Mouse (Mus musculus) heart, embryonic 11.5 days (tissue): ENCODE measurements around the gene 2200002D01Rik. TPM values are rescaled to one million over a fixed set of nuclear protein-coding genes. Genes with fewer than 3 reads are reported as not detected.

Experiments
- ATAC-seq: fragments of 200-750 bp; cut with Nextera tagmentation; replicated peaks from 2 replicates; pipeline ENCODE4 v1.8.0; 2017; ENCODE audit warnings: moderate library complexity; ENCODE audit not compliant: insufficient number of reproducible peaks, low FRiP score, low TSS enrichment
- H3K27ac ChIP-seq: fragments of 300-500 bp; sonication (generic); 2 replicates; pipeline ENCODE4 v1.5.1; 2014; ENCODE audit warnings: mild to moderate bottlenecking, low read depth, low read length
- H3K27me3 ChIP-seq: fragments of 300-500 bp; sonication (generic); 2 replicates; pipeline ENCODE4 v1.6.1; 2014; ENCODE audit warnings: mild to moderate bottlenecking, low read length, mixed read lengths; ENCODE audit not compliant: control insufficient read depth, insufficient read depth
- H3K36me3 ChIP-seq: fragments of 300-500 bp; sonication (generic); 2 replicates; pipeline ENCODE4 v1.6.1; 2014; ENCODE audit warnings: mild to moderate bottlenecking, low read length, moderate library complexity, mixed read lengths; ENCODE audit not compliant: control insufficient read depth, insufficient read depth
- H3K4me1 ChIP-seq: fragments of 300-500 bp; sonication (generic); 2 replicates; pipeline ENCODE4 v1.6.1; 2014; ENCODE audit warnings: low read length; ENCODE audit not compliant: control insufficient read depth, insufficient read depth
- H3K4me2 ChIP-seq: fragments of 300-500 bp; sonication (generic); 2 replicates; pipeline ENCODE4 v1.6.1; 2014; ENCODE audit warnings: mild to moderate bottlenecking, moderate library complexity
- H3K4me3 ChIP-seq: fragments of 300-500 bp; sonication (generic); 2 replicates; pipeline ENCODE4 v1.5.1; 2014; ENCODE audit warnings: low read depth, low read length
- H3K9ac ChIP-seq: fragments of 300-500 bp; sonication (generic); 2 replicates; pipeline ENCODE4 v1.6.1; 2014; ENCODE audit warnings: mild to moderate bottlenecking, low read depth, low read length, moderate library complexity
- H3K9me3 ChIP-seq: fragments of 300-500 bp; sonication (generic); replicated peaks from 2 replicates; pipeline ENCODE4 v1.6.1; 2016; ENCODE audit warnings: low read length; ENCODE audit not compliant: control insufficient read depth
- WGBS: fragments of 180-500 bp; shearing (Covaris S2); extraction: QIAGEN DNeasy Blood & Tissue Kit; methylation state at CpG from one replicate; pipeline ENCODE4 v1.1.7; 2014; ENCODE audit not compliant: insufficient replicate concordance; 5-methylcytosine and 5-hydroxymethylcytosine counted together
- polyA plus RNA-seq: library from polyadenylated mRNA; unstranded; fragments of >200 nt; fragmentation: Nextera tagmentation; extraction: Ambion mirVana; gene quantifications from 2 replicates; pipeline ENCODE4 v1.2.1, GENCODE M21; 2014

Gene 2200002D01Rik
- 7.0 and 8.8 TPM in 2 replicates for polyA plus RNA-seq

DNA sequence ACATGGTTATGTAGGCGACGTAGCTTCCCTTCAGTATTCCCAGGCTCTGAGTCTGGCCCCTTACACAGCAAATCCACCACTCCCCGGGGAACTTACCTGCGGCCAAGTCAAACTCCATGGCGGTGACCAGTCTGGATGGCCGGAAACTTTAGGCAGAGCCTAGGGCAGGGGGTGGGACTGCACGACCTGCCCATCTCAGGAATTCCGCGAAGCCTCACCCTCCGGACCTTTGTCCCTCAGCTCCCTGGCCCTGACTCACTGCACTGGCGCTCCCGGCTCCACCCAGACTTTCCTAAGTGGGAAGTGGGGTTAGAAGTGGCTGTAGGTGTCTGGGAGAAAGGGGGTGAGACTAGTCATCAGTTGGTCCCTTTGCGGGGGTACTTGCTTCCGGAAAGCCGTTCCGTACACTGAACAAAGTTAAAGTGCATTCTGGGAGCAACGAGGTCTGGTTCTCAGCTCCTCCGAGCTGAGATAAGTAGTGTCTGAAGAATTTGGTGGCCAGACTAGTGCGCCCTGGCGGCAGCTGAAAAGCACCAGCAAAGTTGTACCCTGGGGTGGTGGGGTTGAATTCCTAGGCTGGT, at the start of gene 2200002D01Rik:
TSS of gene 2200002D01Rik (minus strand) at position 206 of the 581 bp plus-strand sequence.
- H3K4me2 ChIP-seq = peak within 1 kb of the TSS; percentile 92
- WGBS = 6% methylated on average over 20 of the region's 20 CpGs
- peak within 1 kb of the TSS; percentile 41; the same call in 1 of the 2 replicates for H3K27ac ChIP-seq

DNA sequence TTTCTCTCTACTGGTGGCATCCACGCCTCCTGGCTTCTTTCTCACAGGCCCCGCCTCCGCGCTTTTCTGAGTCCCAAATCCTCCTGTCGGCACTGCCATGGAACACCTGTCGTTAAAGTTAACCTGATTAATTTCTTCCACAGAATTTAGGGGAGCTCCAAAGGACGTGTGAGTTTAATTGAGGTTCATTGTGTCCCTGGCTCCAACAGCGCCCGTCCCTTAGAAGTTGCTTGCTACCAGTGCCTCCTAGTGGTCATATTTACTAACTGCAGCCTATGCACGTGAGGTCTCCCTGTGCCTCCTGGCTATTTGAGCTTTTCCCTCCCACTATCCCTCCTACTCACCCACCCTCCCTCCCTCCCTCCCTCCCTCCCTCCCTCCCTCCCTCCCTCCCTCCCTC, 48.7 kb upstream of the 2200002D01Rik start:
- Histone ChIP-seq H3K4me1 (peaks cover 14% of the 10 kb centered on the region), H3K9ac (no peak overlapping the region), H3K27me3 (peaks cover 11% of the 10 kb centered on the region), H3K27ac (no peak overlapping the region), H3K9me3 (no peaks in the 10 kb centered on the region), H3K4me2 (no peak overlapping the region), H3K36me3 (no peaks in the 10 kb centered on the region), H3K4me3 (no peak overlapping the region)
- no peak for ATAC-seq
- 10% methylated on average over 10 of the region's 10 CpGs for WGBS

More for the DNA sequence above, at the start of gene 2200002D01Rik:
- Histone ChIP-seq H3K36me3 (peaks cover 20% of the 10 kb centered on the region; the same call in 1 of the 2 replicates), H3K4me3 (peak within 1 kb of the TSS; percentile 47), H3K9me3 (no peaks in the 10 kb centered on the region), H3K4me1 (peaks cover 9% of the 10 kb centered on the region), H3K9ac (peak within 1 kb of the TSS; percentile 69), H3K27me3 (no peaks in the 10 kb centered on the region; the same call in 1 of the 2 replicates)
- no peak for ATAC-seq

DNA sequence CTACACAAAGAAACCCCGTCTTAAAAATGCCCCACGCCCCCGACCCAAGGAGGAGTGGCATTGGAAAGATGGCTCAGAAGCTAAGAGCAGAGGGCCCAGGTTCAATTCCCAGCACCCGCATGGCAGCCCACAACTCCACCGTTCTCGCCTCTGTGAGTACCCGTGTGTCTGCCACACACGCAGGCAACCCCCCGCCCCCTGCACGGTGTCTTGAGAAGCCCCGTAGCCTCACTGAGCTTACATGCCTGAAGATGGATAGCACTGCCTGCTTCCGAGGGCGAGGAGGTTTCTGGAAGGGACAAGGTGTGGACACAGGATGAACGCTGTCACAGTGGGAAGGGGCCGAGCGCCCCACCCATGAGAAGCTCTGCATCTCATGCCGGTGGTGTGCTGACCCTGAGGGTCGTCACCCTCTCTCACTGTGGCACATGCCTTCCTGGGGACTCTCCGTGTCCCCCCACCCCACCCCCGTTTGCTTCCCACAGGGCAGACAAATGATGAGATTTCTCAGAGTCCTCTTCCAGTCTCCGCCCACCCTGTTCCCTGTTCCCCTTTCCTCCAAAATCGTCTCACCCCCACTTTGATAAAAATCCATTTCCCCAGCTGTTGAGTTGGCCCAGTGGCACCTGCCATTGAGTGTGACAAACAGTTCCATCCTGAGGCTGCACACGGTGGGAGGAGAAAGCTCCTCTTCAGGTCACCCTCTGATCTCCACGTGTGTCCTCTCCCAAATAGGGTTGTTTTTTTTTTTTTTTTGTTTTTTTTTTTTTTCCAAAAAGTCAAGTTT, 47.8 kb upstream of the 2200002D01Rik start:
- peaks cover 20% of the 10 kb centered on the region for H3K4me1 ChIP-seq
- no peak for ATAC-seq
- H3K9ac ChIP-seq = no peak overlapping the region
- no peaks in the 10 kb centered on the region for H3K9me3 ChIP-seq
- 76% methylated on average over 24 of the region's 24 CpGs for WGBS
- H3K4me2 ChIP-seq = no peak overlapping the region
- no peak overlapping the region for H3K4me3 ChIP-seq
- peaks cover 10% of the 10 kb centered on the region for H3K27me3 ChIP-seq
- H3K36me3 ChIP-seq = no peaks in the 10 kb centered on the region
- no peak overlapping the region for H3K27ac ChIP-seq

DNA sequence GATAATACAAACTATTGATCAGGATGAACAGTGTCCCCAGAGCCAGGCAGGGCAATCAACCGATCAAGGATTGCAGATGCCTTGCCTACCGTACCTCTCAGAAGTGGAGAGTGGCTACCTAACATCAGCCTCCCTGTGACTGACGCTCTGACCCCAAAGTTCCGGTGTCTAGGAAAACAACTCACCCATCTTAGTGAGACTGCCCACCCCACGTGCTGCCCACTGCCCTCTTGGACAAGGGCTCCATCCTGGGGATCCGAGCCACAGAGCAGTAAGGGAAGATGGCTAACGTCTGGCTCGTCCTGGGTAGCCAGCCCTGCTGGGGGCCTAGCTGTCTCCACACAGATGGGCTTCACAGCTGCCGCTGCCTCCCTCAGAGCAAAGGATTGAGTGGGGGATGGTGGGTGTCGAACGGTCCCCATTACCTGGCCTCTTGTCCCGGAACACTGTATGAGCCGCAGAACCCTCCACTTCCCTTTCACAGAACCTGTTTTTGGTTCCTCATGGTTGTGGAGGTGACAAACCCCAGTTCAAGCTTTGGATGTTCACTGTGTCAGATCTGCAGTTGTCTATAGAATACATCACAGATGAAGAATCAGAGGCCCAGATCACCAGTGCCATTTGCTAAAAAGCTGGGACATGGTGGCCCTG, 46.0 kb upstream of the 2200002D01Rik start:
- Histone ChIP-seq H3K9ac (no peak overlapping the region), H3K4me1 (peaks cover 26% of the 10 kb centered on the region), H3K4me2 (no peak overlapping the region), H3K27ac (no peak overlapping the region), H3K9me3 (no peaks in the 10 kb centered on the region), H3K36me3 (no peaks in the 10 kb centered on the region), H3K27me3 (peaks cover 16% of the 10 kb centered on the region), H3K4me3 (no peak overlapping the region)
- no peak for ATAC-seq
- WGBS = 59% methylated on average over 13 of the region's 13 CpGs

DNA sequence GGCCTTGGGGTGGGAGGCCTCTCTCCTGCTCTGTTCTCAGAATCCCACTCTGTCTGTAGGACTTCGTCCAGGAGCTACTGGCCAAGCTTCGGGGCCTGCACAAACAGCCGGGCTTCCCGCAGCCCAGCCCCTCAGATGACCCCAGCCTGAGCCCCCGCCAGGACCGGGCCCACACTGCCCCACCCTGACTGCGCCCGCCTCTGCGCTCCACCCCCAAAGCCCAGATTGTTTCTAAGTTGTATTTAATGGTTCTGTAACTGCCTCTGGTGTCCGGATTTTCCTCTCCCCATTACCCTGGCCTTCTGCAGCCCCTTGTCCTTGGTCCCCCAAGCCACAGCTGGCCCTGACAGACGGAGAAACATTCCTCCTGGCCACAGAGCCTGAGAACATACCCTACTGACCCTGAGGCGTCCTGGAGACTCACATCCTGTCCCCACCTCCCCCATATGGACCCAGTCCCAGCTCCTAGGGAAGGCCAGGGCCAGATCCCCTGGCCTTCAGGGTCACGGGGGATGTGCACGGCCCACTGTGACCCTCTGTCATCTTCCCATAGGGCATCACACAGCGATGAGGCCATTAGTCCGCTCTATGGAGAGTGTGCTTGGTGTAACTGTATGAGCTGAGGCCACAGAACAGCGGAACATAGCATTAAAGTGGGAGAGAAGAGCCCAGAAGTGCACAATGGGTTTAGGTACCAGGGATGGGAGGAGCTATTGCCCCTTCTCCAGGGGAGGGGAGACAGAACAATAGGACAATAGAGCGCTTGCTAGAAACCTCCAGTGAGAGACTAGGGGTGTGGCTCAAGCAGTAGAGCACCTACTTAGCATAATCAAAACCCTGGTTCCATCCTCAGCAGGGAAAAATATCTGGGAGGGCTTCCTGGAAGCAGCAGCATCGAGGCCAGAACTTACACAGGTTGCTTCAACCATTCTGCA, 45.1 kb upstream of the 2200002D01Rik start:
- H3K27me3 ChIP-seq = peaks cover 16% of the 10 kb centered on the region
- H3K27ac ChIP-seq = peak overlapping the region; percentile 59
- H3K9me3 ChIP-seq = no peaks in the 10 kb centered on the region
- peaks cover 29% of the 10 kb centered on the region for H3K4me1 ChIP-seq
- H3K36me3 ChIP-seq = no peaks in the 10 kb centered on the region
- no peak for ATAC-seq
- H3K4me3 ChIP-seq = no peak overlapping the region
- H3K9ac ChIP-seq = no peak overlapping the region
- no peak overlapping the region for H3K4me2 ChIP-seq
- 27% methylated on average over 19 of the region's 19 CpGs for WGBS

DNA sequence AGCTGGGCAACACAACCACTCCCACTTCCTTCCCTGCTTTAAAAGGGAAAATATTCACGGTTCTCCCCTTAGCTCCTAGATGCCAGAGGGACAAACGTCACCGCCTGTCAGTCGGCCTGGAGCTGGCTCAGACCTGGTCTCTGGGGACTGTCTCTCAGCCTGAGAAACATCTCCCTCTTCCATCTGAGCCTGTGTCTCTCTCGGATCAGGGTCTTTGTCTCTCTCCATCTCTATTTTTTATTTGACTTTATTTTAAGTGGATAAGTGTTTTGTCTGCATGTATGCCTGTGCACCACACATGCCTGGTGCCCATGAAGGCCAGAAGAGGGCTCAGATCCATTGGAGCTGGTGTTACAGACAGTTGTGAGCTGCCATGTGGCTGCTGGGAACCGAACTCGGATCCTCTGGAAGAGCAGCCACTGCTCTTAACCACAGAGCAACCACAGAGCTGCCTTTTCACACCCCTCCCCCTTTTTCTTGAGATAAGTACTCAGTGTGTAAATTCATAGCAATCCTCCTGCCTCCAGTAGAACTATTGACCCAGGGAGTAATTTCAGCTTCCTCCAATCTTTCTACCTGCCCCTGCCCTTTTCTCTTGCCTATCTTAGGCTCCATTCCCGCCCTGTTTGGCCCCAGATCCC, 44.3 kb upstream of the 2200002D01Rik start:
- H3K27ac ChIP-seq = peak overlapping the region; percentile 59; the same call in 1 of the 2 replicates
- H3K27me3 ChIP-seq = peaks cover 20% of the 10 kb centered on the region
- H3K4me3 ChIP-seq = no peak overlapping the region
- 0 out of 2 replicates have a peak overlapping the region, but pooled peaks have one; percentile 17 for H3K9ac ChIP-seq
- H3K4me1 ChIP-seq = peaks cover 29% of the 10 kb centered on the region
- WGBS = 21% methylated on average over 8 of the region's 8 CpGs
- no peaks in the 10 kb centered on the region for H3K36me3 ChIP-seq
- H3K9me3 ChIP-seq = no peaks in the 10 kb centered on the region
- H3K4me2 ChIP-seq = peak overlapping the region; percentile 27; the same call in 1 of the 2 replicates
- ATAC-seq = no peak

DNA sequence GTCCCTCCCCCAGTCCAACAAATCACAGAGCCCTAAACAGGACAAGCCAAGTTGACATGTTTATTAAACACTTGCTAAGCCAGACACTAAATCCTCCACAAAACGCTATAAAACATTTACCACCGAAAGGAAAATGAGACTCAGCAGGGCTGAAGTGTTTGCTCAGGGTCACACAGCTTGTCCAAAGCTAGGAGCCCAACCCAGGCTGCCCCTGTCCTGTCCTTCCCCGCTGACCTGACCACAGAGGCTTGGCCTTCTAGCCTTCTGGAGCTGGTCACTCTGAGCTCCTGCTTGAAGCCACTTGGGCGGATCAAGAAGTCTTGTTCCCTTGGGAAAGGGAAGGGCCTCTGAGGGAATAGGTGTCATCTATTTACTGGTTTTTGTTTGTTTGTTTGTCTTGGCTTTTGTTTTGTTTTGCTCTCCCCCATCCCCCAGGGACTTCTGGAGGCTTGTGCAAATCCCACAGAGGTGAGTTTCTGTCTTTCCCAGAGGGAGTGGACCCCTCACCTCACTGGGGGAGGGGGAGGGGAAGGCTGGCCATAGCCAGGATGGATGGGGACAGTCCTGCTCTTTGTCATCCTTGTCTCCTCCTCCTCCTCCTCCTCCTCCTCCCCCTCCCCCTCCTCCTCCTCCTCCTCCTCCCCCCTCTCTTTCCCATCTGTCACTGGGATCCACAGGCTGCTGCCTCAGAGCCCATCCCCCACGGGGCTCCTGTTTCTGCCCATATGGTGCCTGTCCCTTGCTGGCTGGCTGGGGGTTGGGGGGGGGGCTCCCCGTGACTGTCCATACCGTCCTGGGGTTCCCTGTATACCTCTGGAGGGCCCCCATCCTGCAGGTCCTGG, 43.6 kb upstream of the 2200002D01Rik start:
- peak overlapping the region; percentile 27; the same call in 1 of the 2 replicates for H3K4me2 ChIP-seq
- peaks cover 29% of the 10 kb centered on the region for H3K4me1 ChIP-seq
- H3K4me3 ChIP-seq = no peak overlapping the region
- H3K27ac ChIP-seq = 0 out of 2 replicates have a peak overlapping the region, but pooled peaks have one; percentile 59
- no peaks in the 10 kb centered on the region for H3K36me3 ChIP-seq
- no peak for ATAC-seq
- H3K9ac ChIP-seq = 0 out of 2 replicates have a peak overlapping the region, but pooled peaks have one; percentile 17
- WGBS = 33% methylated on average over 5 of the region's 7 CpGs
- H3K27me3 ChIP-seq = peaks cover 26% of the 10 kb centered on the region
- no peaks in the 10 kb centered on the region for H3K9me3 ChIP-seq
